Mouse (Mus musculus) gastrocnemius, adult 2 months (tissue): ENCODE measurements around the gene Calu. TPM values are rescaled to one million over a fixed set of nuclear protein-coding genes. Genes with fewer than 3 reads are reported as not detected.
A peak's percentile ranks its signal among the peaks of the same experiment; 100 is the strongest.
"Not testable (repeated sequence)": the region's sequence is repeated elsewhere in the genome, so short reads cannot be mapped to it uniquely, and the experiment has no call there.

Source experiments
- DNase-seq: peaks from one replicate; pipeline ENCODE4 v3.0.0; 2022
- H3K27ac ChIP-seq: fragments of 200-600 bp; 2 replicates; pipeline ENCODE4 v1.8.1; 2022; ENCODE audit warnings: mild to moderate bottlenecking
- H3K4me3 ChIP-seq: fragments of 200-600 bp; 2 replicates; pipeline ENCODE4 v1.8.1; 2022; ENCODE audit warnings: mild to moderate bottlenecking, moderate library complexity
- CTCF ChIP-seq: fragments of 200-600 bp; IDR thresholded peaks from 2 replicates; pipeline ENCODE4 v1.8.1; 2022; ENCODE audit warnings: antibody characterized with exemption, mild to moderate bottlenecking, moderate library complexity
- intact Hi-C: fragments of 180-260 bp; cut with DNase I; formaldehyde crosslinking; loops from one replicate; pipeline ENCODE4 v1.15.1; 2025
- total RNA-seq, 2 experiments: library from RNA; stranded (reverse); gene quantifications; 2 replicates each; pipeline ENCODE4 v1.2.3; 2021

Gene Calu
- total RNA-seq, 2 experiments from 2014 or later = 73.7 to 104 TPM

GRCm38 (mm10) chr6:29378678-29379077, 30.8 kb downstream of the Calu start:
- intact Hi-C loops = no loop called here
- H3K4me3 ChIP-seq = no peak overlapping the region
- DNase-seq = no peak
- TF ChIP-seq CTCF = no peak
- H3K27ac ChIP-seq = no peak overlapping the region

DNA sequence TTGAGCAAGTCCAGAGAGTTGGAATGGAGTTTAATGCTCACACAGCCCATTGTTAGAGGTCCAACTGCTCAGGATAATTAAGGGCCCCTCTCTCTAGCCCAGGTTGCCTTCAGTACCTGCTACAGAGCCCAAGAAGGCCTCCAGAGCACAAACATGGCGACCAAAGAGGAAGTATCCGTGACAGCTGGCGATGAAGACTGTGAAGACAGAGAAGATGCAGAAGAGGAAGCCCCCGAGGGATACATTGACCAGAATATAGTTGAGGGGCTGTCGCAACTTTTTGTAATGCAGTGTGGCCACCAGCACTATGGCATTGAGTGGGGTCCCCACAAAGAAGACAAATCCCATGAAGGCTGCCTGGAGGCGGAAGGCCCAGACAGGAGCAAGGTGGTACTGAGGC, 32.1 kb downstream of the Calu start:
- no peak for TF ChIP-seq CTCF
- Histone ChIP-seq H3K27ac (no peak overlapping the region), H3K4me3 (no peak overlapping the region)
- DNase-seq = no peak
- intact Hi-C loops = loop anchor here (10.0 kb wide), 1 partner anchor 225 kb away; the partner anchor contains the start of gene Tnpo3

DNA sequence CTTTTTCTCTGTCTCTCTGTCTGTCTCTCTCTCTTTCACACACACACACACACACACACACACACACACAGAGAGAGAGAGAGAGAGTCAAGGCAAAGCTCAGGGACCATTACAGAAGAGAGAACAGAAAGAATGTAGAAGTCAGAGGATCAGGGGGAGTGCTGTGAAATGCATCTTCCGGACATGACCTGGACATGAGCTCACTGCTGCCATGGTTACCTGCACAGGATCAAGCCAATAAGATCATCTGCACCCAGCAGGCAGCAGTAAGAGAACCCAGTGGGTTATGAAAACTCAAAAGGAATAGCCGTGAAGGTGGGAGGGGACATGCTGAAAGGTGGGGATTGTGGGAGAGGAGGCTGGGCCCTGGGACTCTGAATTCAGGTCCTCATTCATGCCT, 34.6 kb downstream of the Calu start:
- intact Hi-C loops = loop anchor here (10.0 kb wide), 1 partner anchor 222 kb away; the partner anchor contains the start of gene Tnpo3
- H3K4me3 ChIP-seq = no peak overlapping the region
- no peak for TF ChIP-seq CTCF
- H3K27ac ChIP-seq = no peak overlapping the region
- no peak for DNase-seq

GRCm38 (mm10) chr6:29388052-29388518, 40.2 kb downstream of the Calu start, which contains the start of gene Opn1sw:
TSS of gene Opn1sw (minus strand) at chr6:29388468.
- peak within 1 kb of the TSS; percentile 75 for H3K27ac ChIP-seq

DNA sequence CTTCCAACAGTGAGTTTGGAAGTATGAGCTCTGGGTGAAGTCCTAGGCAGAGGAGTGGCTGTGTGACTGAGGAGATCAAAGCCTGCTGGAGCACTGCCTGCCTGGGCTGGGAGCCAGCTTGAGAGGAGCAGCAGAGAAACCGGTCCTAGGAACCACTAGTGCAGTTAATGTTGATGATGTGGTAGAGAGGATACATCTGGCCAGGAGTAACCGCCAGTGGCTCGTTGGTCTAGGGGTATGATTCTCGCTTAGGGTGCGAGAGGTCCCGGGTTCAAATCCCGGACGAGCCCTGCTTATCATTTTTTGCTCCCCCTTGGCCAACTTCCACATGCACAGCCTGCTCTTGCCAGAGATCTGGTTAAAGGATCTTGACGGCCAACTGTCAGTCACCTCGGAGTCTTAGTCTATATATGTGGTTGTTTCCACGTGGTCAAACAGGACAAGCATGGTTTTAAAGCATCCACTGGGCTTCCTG, 40.8 kb downstream of the Calu start:
- Histone ChIP-seq H3K27ac (peak overlapping the region; percentile 75; the same call in 1 of the 2 replicates), H3K4me3 (peak overlapping the region; percentile 60)
- intact Hi-C loops = loop anchor here (10.0 kb wide), 1 partner anchor 216 kb away; the partner anchor contains the start of gene Tnpo3
- DNase-seq = peak; percentile 96
- no peak for TF ChIP-seq CTCF

More at GRCm38 (mm10) chr6:29388052-29388518, 40.2 kb downstream of the Calu start, which contains the start of gene Opn1sw:
- intact Hi-C loops = loop anchor here (10.0 kb wide), 1 partner anchor 217 kb away; the partner anchor contains the start of gene Tnpo3
- peak; percentile 36 for DNase-seq
- H3K4me3 ChIP-seq = peak within 1 kb of the TSS; percentile 60
- TF ChIP-seq CTCF = no peak

DNA sequence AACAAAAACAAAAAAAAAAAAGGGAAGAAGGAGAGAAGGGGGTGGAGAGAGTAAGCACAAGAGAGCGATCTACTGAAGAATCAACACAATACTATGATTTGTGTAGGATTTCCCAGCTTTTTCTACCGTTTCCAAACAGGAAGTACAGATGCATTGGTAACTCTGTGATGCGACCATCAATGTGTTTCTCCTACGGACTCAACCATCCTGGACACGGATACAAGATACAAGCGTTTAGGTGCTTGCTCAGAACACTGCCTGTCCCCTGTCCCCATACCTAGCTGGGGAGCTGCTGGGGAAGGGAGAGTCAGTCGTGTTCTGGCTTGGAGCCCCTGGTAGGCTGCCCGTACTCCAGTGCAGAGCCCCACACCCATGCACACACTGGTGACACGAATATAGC, 41.6 kb downstream of the Calu start:
- Histone ChIP-seq H3K4me3 (no peak overlapping the region), H3K27ac (no peak overlapping the region)
- DNase-seq = peak; percentile 46
- intact Hi-C loops = loop anchor here (10.0 kb wide), 1 partner anchor 215 kb away; the partner anchor contains the start of gene Tnpo3
- TF ChIP-seq CTCF = no peak

DNA sequence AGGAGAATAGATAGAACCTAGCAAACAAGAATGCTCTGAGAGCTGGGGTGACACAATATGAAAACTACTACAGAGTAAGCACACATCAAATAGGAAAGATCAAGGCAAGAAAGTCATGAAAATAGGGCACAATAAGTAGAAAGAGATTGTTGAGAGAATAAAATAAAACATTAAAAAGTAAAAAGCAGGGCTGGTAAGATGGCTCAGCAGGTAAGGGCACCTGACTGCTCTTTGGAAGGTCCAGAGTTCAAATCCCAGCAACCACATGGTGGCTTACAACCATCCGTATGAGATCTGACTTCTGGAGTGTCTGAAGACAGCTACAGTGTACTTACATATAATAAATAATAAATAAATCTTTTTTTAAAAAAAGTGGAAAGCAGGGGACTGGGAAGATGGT, 42.6 kb downstream of the Calu start:
- DNase-seq, intact Hi-C loops: not testable (repeated sequence)

DNA sequence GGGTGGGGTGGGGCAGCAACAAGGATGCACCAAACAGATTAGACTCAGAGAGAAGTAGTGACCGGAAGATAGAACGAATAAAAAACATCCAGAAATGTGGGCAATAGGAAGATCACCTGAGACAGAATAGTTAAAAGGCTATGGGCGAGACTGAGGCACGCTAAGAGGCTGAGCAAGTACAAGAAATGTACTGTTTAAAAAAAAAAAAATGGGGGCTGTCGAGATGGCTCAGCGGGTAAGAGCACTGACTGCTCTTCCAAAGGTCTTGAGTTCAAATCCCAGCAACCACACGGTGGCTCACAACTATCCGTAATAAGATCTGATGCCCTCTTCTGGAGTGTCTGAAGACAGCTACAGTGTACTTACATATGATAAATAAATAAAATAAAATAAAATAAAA, 43.4 kb downstream of the Calu start:
- H3K4me3 ChIP-seq, DNase-seq, H3K27ac ChIP-seq, intact Hi-C loops: not testable (repeated sequence)

More for the DNA sequence above, 42.6 kb downstream of the Calu start:
- H3K27ac ChIP-seq, H3K4me3 ChIP-seq: not testable (repeated sequence)

DNA sequence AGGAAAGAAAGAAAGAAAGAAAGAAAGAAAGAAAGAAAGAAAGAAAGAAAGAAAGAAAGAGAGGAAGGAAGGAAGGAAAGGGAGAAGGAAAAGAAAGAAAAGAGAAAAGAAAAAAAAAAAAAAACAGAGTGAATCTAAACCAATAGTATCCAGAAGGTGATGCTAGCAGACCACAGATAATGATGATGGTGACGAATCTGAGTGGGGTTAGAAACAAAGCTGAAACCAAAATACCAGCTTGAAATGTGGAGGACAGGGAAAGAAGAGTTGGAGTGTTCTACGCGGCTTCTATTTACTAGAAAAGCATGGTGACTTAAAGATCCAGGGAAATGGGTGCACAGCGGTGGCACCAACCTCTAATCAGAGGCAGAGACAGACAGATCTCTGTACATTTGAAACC, 43.9 kb downstream of the Calu start:
- H3K4me3 ChIP-seq = no peak overlapping the region
- no peak overlapping the region for H3K27ac ChIP-seq
- peak; percentile 52 for TF ChIP-seq CTCF
- intact Hi-C loops = no loop called here
- no peak for DNase-seq

DNA sequence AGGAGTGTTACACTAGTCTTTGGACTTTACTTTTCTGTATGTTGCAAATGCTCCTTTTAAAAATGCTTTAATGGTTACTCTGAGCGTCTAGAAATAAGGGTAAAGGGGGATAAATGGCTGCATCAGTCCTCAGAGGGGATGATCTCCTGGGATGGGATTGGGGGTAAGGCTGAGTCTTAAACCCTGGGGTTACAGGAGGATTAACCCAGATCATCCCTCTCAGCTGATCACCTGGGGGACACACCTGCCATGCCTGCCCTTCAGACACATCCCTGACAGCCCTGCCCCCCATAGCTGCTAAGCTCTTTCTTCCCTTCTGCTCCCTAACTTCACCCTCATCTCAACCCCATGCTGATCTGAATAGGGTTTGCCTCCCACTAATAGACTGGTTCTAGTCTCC, 46.4 kb downstream of the Calu start:
- DNase-seq = no peak
- no peak for TF ChIP-seq CTCF
- Histone ChIP-seq H3K27ac (no peak overlapping the region), H3K4me3 (no peak overlapping the region)
- intact Hi-C loops = no loop called here

DNA sequence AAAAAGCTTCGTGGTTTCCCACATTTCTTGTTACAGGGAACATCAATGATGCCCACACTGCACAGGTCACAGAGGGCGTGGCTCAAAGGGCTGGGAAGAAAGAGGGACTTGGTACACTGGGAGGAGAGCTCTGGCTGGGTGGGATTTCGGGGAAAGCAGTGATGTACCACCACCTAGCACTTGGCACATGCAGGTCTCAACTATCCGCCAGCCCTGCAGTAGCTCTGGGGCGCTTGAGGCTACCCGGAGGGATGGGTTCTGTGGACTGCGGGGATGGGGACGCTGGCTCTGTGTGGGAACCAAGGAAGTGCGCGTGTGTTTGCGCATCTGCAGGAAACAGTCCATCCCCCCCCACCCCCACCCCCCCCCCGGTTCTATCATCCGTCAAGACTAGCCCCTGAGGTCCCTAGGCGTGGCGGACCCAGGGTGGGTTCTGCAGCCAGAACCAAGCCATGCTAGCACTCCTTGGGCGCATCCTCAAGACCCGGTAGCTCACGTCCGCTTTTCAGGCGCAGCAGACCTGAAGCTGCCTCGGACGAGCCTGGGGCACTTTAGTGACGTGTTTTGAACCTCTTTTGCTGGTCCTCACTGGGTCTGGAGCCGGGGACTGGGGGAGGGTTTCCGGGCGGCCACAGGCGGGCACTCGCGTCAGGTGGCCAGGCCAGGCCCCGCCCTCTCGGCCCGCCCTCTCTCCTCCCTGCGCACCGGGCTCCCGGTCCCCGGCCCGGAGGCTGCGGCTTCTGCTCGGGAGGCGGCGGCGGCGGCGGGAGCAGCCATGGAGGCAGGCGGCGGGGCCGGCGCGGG, 48.2 kb downstream of the Calu start, which contains the start of gene Ccdc136:
Gene Ccdc136 (plus strand): TSS at position 400 of the 804 bp plus-strand sequence.
- intact Hi-C loops = loop anchor here (5.0 kb wide), 1 partner anchor 91 kb away; no protein-coding TSS in a partner anchor
- DNase-seq = peak; percentile 88
- Histone ChIP-seq H3K4me3 (peak within 1 kb of the TSS; percentile 86), H3K27ac (peak within 1 kb of the TSS; percentile 63)
- no peak for TF ChIP-seq CTCF

DNA sequence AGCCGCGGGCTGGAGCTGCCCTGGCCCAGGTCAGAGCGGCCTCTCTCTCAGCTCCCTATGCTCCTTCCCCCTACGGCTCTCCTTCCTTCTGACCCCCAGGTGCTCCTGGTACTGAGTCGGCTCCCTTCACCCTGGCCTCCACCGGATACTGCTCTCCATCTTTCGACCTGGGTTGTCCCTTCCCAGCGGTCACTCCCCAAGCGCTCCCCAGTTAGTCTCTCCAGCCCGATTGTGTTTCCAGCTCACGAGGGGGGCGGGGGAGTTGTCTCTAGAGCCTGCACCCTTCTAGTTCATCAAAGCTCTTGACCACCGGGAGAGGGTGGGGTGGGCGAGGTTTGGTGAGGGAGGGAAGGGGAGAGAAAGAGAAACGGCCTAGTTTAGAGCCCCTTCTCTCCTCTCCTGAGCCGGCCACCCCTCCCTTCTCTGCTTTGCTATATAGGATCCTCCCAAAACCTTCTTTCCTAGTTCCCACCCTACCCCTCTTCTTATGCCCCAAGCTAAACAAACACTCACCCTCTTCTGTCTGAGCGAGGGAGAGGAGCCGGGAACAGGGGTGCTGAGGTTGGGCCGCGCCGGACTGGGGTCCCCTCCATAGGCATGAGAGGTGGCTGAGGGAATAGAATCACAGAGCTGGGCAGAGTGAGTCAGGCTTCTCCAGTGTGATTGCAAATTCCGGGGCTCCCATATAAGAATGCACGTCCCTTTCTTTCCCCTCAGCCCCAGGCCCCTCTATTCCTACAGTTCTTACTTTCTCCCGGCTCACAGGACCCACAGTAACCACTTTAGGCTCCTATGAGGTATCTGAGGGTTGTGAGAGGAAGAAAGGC, 49.1 kb downstream of the Calu start:
- Histone ChIP-seq H3K4me3 (peak overlapping the region; percentile 86), H3K27ac (peak overlapping the region; percentile 63)
- no peak for TF ChIP-seq CTCF
- intact Hi-C loops = loop anchor here (5.0 kb wide), 1 partner anchor 90 kb away; no protein-coding TSS in a partner anchor
- no peak for DNase-seq
